Mouse (Mus musculus): ENCODE data around the gene Rap1b.

Gene Rap1b

DNA sequence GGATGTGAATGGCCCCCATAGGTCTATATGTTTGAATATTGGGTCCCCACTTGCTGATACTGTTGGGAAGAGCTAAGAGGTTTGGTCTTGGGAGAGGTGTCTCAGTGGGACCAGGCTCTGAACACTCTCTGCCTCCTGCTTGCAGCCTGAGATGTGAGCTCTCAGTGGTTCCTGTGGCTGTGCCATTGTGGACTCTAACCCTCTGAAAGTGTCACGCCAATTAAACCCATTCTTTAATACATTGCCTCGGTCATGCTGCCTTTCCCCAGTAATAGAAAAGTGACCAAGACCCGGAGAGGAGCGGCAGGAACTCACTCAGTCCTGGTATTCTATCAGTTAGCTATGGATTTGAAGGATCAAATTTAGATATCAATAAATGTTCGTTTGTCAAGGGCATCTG, 12.4 kb upstream of the Rap1b start:
- DNase-seq (ENCODE audit: low spot score): no peak

DNA sequence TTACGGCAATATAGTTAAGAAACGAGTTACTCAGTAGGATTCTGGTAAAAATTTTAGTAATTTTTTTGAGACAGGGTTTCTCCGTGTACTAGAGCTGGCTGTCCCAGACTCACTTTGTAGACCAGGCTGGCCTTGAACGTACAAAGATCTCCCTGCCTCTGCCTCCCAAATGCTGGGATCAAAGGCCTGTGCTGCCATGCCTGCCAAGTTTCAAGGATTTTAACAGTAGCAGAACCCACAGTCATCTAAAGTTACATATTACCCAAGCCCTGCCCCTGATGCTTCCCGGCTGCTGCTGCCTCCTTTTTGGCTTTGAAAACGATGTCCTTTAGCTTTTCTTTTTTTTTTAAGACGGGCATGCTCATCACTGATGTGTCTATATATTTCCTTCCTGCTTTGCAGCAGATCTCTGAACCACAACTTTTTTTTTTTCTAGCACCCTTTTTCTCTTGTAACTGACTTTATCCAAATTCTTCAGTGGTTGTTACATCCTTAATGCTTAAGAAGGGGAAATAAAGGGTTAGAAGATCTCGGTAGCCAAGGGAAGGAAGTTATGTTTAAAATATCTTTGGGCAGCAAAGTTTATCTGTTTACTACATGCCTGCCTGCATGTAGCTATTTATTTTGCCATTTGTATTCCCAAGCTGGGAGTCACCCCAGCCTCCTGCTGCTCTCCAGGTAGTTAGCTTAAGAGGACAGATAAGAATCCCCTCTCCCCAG, 10.3 kb upstream of the Rap1b start:
- no peak for DNase-seq (ENCODE audit: low spot score)

DNA sequence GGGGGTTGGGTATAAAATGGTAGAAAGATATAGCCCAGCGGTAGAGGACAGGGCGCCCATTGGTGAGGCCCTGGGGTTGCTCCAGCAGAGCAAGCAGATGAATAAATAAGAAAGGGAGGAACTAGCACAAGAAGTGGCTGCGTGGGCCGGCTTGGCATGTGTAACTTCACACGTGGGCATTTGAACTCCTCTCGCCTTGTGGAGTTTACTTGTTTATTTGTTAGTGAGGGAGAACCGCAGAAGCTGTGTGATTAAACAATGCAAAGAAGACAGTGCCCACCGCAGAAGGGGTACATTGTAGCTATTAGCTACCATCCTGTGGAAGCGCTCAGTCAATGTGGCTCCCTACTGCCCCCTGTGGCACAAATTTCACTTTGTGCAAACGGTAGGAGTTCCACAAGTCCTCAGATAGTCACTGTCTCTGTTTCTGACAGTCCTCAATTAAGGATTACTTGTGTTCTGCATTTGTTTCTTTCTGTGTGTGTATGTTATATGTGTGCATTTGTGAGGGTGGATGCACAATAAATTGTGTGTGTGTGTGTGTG, 6.9 kb upstream of the Rap1b start:
- DNase-seq (ENCODE audit: low spot score): no peak

DNA sequence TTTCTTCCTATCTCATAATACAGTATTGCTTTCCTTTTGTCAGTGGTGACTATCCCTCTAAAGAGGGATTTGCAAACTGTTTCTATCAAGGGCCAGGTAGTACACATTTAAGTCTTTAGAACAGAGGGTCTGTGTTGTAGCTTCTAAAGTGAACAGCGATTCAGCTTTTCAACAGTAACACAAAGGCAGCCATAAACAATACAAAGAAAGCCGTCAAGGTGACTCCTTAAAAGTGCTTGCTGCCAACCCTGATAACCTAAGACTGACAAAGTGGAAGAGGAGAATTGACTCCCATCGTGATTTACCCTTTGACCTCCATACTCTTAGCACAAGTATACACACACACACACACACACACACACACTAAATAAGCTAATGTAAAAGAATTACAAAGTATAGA, 3.1 kb upstream of the Rap1b start:
- no peak for DNase-seq (ENCODE audit: low spot score)

DNA sequence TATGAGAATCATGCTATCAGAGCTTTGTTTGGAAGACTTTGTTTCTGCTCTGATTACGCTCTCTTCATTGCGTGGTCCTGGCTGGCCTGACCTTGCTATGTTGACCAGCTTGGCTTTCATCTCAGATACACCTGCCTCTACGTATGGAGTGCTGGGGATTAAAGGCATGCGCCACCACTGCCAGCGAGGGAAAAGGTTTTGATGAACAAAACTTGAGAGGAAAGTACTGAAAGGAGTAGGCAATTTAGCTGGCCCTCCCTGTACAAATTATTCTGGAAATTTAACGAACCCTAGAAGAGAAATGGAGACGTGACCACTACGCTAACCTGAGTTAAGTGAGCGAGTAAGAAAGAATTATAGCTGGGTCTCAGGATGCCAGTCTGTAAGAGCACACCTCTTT, 961 bp upstream of the Rap1b start:
- DNase-seq (ENCODE audit: low spot score): no peak

DNA sequence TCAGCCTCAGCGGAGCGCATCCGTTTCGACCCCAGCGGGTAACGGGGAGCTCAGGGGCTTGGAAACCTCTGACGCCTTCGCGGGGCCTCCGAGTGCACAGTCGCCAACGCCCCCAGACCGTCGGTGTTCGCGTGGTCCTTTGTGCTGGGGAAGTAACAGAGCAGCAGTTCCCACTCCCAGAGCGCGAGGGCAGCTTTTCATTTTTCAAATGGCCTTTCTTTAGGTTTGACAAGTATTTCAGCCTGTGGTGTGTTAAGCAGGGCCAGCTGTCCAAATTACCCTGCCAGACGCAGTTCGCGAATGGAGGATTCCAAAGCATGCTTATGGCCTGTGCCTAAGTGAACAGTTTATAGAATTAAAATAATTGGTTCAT, 411 bp upstream of the Rap1b start:
- DNase-seq (ENCODE audit: low spot score): no peak

DNA sequence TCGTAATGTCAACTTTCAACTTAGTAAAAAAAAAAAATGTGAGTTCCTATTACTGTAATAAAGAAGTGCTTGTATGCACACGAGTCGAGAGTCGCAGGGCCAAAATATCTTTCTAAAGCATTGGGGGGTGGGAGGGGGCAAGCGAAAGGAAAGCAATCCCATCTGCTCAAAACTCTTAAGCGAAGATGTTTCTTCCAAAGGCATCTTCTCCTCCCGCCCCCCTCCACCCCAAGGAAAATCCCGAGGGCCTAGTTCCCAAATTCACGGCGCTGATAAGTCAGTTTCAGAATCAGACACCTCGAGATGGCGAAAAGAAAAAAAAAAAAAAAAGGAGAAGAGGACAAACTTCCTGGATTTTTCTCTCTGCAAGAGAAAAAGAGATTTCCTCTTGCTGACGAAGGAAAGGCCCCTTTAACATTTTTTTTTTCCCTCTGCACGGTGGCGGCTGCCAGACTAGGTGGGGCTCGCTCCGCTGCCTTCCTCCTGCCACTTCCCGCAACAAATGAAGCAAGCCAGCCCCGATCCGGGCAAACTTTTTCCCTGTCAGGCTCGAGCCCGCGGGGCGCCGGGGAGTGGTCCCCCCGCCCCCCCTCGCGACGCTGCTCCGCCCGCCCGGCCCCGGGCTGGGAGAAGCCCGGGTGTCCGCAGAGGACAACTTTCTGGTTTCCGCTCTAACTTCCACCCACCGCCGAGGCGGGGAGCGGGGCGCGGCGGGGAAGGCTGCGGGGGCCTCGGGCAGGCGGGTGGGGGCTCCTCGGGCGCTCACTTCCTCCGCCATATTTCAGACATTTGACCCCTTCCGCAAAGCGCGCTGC, 846 bp downstream of the Rap1b start:
- DNase-seq (ENCODE audit: low spot score): peak; percentile 29

DNA sequence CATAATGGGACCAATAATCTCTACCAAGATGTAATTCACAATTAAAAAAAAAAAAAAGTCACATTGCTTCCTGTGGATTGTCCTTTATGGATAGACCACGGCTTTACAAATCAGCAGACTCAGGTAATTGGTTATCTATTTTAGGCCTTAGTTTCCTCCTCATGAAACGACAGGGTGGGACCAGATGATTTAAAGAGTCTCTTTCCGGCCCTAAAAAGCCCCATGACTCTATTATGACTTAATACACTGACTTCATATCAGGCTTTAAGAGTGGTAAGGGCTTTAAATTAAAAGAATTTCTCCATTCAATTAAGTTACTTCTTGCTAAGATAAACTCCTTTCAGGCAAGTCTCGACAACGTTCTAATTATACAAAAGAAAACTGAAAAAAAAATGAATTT, 1.6 kb downstream of the Rap1b start:
- DNase-seq (ENCODE audit: low spot score): no peak

DNA sequence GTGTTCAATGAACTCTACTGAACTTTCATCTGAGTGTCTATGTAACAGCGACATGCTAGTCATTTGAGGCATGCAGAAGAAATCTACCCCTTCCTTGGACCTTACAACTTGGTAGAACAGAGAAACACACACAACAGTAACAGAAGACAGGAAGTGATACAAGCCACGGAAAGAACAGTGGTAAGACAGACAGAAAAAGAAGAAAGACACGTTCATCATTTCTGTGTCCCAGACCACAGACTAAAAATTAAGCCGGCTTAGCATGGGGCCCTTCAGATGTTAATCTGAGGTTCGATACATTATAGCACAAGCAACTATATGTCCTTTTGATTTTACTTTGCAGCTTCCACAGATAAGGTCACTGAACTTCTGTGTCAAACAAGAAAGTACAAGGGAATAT, 2.1 kb downstream of the Rap1b start:
- DNase-seq (ENCODE audit: low spot score): no peak

DNA sequence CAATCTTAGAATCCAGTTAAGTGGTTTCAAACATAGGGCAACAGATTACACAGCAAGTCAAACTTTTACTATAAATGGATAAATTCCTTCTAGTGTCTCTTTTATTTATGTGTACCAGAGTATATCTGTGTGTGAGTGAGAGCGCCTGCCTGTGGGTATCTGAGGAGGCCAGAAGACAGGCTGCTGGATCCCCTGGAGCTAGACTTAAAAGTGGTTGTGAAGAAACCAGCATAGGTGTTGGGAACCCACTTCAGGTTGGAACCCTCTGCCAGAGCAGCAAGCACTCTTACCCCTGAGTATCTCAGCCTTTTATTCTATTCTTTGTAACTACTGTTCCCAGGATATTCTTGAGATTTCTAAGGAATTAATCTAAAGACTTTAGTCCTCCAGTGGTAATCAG, 4.1 kb downstream of the Rap1b start:
- no peak for DNase-seq (ENCODE audit: low spot score)

DNA sequence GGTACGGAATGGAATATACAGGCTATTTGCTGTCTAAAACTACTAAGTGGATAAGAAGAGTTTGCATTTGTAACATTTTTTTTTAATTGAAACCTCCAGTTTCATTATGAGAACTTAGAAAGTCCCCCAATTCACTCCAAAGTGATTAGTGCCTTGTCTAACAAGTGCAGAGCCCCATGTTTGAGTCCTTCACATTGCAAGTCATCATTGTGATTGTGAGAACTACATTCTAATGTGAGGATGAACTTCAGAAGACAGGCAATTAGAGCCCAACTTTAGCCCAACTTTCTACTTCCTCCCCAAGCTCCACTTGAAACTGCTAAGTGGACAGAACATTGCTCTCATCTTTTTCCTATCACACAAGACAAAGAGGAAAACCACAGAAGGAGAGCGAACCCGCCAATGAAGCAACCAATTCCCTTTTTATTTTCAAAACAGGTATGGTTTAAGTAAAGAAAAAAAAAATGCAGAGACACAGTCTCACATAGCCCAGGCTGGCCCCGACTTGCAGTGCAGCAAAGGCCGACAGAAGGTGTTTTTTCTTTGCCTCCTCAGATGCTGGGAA, 5.3 kb downstream of the Rap1b start:
- no peak for DNase-seq (ENCODE audit: low spot score)

DNA sequence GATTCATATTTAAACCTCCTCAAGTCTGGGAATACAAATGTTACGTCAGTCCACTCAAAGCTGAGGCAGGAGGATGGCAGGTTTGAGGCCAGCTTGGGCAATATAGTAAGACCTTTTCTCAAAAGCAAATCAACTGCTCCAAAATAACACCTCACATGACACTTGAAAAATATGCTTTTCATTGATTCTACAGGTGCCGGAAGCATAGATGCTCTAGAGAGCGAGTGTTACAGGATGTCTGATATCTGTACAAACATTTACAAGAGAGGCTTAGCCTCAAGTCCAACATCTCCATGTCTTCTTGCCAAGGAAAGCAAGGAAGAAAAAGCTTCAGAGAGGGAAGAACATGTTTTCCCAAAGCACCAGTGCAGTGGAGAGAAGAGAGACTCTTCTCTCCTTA, 6.1 kb downstream of the Rap1b start:
- no peak for DNase-seq (ENCODE audit: low spot score)

DNA sequence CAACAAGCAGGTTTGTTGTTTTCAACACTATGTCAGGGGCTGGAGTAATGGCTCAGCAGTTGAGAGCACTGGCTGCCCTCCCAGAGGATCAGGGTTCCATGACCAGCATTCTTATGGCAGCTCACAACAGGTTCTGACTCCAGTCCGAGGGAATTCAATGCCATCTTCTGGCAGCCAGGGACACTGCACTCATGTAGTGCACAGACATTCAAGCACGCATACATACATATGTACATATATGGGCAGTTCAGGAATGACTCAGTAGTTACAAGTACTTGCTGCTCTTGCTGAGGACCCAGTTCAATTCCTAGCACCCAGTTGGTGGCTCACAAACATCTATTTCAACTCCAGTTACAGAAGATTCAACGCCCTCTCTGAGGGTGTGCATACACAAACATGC, 6.9 kb downstream of the Rap1b start:
- no peak for DNase-seq (ENCODE audit: low spot score)

DNA sequence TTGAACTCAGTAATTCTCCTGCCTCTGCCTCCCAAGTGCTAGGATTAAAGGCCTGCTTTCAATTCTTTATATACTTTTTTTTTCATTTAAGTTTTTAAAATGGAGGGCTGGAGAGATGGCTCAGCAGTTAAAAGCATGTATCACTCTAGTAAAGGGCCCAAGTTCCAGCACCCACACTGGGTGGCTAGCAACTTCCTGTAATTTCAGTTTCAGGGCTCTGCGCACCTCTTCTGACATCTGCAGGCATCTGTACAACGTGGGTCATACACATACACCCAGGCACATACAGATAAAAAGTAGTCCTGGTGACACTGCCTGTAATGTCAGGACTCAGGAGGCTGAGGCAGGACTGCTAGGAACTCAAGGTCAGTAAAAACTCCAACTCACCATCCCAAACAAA, 9.5 kb downstream of the Rap1b start:
- DNase-seq (ENCODE audit: low spot score): no peak

DNA sequence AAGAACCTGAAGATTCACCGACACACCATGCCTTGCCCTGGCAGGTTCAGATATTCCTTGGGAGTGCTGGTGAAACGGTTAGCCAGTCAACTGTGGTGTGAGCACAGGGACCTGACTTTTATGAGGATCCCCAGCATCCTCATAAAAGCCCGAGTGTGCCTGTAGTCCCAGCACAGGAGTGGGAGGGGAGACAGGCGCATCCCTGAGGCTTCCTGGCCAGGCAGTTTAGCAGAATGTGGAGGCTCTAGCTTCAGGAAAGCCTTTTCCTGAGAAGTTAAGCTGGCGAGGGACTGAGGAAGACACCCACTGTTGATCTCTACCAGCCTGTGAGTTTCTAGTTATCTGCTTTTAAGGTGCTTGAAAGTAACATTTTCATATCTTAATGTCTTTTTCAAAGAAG, 10.4 kb downstream of the Rap1b start:
- no peak for DNase-seq (ENCODE audit: low spot score)

DNA sequence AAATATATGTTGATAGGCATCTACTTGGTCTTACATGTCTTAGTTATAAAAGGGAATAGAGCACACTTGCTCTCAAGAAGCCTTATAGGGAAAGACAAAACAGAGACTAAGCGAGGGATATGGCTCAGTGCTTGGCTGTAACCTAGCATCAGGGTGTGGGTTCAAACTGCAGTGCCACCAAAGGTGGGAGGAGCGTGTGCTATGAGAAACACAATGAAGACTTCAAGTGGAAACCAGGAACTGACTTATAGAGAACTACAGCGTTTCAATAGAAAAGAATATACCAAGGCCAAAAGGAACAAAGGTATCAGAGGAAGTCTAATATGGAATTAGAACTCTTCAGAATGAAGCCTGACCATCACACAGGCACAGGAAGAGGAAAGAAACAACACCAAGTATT, 15.0 kb downstream of the Rap1b start:
- no peak for DNase-seq (ENCODE audit: low spot score)

DNA sequence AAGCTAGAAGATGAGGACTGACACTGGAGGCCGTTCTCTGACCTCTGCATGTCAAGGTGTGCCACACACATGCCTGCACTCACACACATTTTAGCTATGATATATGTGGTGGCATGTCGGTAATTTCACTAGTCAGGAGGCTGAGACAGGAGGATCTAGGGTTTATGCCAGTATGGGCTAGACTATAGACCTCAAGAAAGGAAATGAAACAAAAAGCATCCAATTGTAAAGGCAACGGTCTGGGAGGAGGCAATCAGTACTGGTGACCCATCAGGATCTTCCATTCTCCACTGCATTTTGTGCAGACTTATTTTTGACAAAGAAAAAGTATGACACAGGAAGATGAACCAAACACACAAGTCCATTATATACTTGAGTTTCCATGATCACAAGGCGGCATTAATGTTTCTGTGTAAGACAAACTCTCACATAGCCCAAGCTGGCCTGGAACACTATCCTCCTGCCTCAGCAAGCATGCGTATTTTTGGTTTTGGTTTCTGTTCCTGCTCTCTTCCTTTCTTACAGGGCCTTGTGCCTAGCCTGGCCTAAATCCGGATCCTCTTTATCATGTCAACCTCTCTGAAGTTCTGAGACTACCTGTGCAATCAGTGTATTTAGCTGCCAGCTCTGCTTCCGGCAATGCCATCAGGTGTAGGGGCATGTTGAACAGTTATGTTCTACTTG, 16.2 kb downstream of the Rap1b start:
- DNase-seq (ENCODE audit: low spot score): no peak

DNA sequence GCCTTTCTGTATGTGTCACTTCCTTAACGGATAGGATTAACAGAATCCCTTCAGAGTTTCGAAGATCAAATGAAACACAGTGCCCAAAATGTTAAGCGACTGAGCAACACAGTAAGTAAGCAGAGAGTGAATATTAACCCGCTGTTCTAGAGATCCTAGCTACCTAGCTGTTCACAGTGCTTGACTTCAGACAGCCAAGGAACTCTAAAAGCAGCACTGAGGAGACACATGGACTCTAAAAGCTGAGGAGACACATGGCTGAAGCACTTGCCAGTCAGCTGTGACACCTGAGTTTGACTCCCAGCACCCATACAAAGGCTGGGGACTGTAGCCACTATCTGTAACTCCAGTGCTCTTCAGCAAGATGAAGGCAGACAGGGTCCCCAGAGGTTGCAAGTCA, 16.8 kb downstream of the Rap1b start:
- no peak for DNase-seq (ENCODE audit: low spot score)

DNA sequence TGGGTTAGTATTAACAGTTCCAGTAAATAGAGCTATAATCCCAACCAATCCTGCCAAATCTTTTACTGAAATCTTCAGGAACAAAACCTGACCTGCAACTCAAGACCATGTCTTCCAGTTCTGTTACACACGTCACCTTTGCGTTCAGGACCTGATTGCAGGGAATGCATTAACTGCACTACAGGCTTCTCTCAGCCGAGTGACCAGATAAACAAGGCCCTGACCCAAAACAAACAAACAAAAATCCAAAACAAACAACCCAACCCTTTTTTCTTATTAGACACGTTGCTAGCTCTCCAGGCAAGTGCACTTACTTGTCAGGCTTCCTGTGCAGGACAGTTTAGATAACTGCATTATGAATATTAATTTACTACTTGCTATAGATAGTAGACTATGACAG, 17.3 kb downstream of the Rap1b start:
- no peak for DNase-seq (ENCODE audit: low spot score)

DNA sequence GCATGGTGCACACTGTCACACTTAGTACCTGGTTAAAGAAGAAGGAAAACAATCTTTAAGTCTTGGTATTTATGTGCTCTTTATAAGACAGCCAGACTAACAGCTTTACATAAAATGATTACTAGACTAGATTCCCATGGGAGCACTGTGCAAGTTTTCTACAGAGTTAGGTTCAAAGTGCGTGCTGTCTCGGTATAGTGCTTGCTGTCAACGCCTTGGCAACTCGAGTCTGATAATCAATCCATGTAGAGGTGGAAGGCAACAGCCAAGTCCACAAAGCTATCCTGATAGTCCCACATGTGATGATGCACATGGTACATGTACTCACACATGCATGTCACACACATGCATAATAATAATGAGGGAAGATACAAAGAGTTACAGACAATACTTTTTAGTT, 21.2 kb downstream of the Rap1b start:
- DNase-seq (ENCODE audit: low spot score): no peak

DNA sequence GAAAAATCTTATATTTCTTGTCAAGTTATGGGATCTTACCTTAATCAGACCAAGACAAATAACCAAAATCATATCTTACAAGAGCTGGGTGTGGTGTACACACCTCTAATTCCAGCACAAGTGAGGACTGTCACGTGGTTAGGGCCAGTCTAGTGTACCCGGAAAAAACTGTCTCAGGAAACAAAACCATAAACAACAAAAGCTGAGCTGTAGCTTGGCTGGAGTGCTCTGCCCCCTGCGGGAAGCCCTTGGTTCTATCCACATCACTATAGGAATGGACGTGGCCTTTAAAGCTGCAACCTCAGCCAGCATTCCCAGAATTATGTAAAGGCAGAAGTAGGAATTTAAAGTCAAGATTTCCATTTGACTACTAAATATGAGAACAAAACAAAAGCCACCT, 21.7 kb downstream of the Rap1b start:
- DNase-seq (ENCODE audit: low spot score): no peak

DNA sequence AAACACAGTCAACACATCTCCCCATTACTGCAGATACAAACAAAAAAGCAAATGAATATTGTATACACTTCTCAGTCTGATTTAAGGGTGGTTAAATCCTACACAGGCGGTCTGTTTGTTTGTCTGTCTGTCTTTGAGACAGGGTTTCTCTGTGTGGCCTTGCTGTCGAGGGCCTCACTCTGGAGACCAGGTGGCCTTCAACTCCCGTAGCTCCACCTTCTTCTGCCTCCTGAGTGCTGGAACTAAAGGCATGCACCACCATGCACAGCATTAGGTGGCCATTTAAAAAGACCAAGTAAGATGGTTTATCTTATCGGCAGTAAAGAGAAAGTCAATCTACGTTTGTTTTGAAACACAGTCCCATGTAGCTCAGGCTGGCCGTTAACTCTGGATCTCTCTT, 22.5 kb downstream of the Rap1b start:
- no peak for DNase-seq (ENCODE audit: low spot score)

DNA sequence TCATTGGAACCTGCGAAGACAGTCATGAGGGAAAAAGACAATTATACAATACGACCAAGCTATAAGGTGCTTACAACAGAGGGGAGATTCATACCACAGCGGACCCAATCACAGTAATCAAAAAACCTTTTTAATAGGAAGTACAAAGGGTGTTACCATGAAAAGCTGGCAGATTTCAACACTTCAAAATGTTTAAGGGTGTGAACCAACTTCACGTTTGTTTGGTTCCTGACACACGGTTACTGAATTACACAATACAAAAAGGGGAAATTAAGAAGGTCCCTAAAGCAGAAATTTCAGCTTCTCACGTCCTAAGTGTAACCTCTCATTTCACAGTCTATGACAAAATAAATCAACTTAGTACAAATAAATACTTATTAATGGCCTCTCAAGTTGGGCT, 27.2 kb downstream of the Rap1b start:
- DNase-seq (ENCODE audit: low spot score): no peak
